Mouse (Mus musculus) limb, embryonic 14.5 days (tissue): ENCODE results near the gene Mcl1. TPM values are rescaled to one million over a fixed set of nuclear protein-coding genes. Genes with fewer than 3 reads are reported as not detected.

Source experiments
- ATAC-seq: fragments of 200-750 bp; cut with Nextera tagmentation; 2 replicates; pipeline ENCODE4 v1.8.0; 2017; ENCODE audit warnings: low read depth, moderate number of reproducible peaks, moderate TSS enrichment; ENCODE audit not compliant: low FRiP score
- DNase-seq: peaks from one replicate; pipeline ENCODE4 v3.0.0-alpha.2; 2015; ENCODE audit warnings: low spot score
- H3K27ac ChIP-seq: fragments of 300-500 bp; sonication (generic); replicated peaks from 2 replicates; pipeline ENCODE4 v1.5.1; 2014; ENCODE audit warnings: low read depth, mild to moderate bottlenecking, low read length, moderate library complexity, mixed read lengths
- H3K27me3 ChIP-seq: fragments of 300-500 bp; sonication (generic); 2 replicates; pipeline ENCODE4 v1.6.1; 2014; ENCODE audit warnings: low read length, mixed read lengths; ENCODE audit not compliant: control insufficient read depth, insufficient read depth
- H3K36me3 ChIP-seq: fragments of 300-500 bp; sonication (generic); 2 replicates; pipeline ENCODE4 v1.6.1; 2014; ENCODE audit warnings: mild to moderate bottlenecking, low read length, moderate library complexity, mixed read lengths; ENCODE audit not compliant: control insufficient read depth, insufficient read depth
- H3K4me1 ChIP-seq: fragments of 300-500 bp; sonication (generic); 2 replicates; pipeline ENCODE4 v1.6.1; 2014; ENCODE audit warnings: antibody characterized with exemption, low read length, mixed read lengths; ENCODE audit not compliant: control insufficient read depth, insufficient read depth
- H3K4me2 ChIP-seq: fragments of 300-500 bp; sonication (generic); replicated peaks from 2 replicates; pipeline ENCODE4 v1.6.1; 2014; ENCODE audit warnings: low read depth, mild to moderate bottlenecking, low read length, moderate library complexity; ENCODE audit not compliant: severe bottlenecking
- H3K4me3 ChIP-seq: fragments of 300-500 bp; sonication (generic); replicated peaks from 2 replicates; pipeline ENCODE4 v1.5.1; 2014; ENCODE audit warnings: low read length
- H3K9ac ChIP-seq: fragments of 300-500 bp; sonication (generic); 2 replicates; pipeline ENCODE4 v1.6.1; 2014; ENCODE audit warnings: mild to moderate bottlenecking, low read depth, low read length, moderate library complexity; ENCODE audit not compliant: severe bottlenecking
- H3K9me3 ChIP-seq: fragments of 300-500 bp; sonication (generic); 2 replicates; pipeline ENCODE4 v1.6.1; 2016; ENCODE audit warnings: low read length; ENCODE audit not compliant: control insufficient read depth
- POLR2A ChIP-seq: fragments of 200-500 bp; IDR thresholded peaks from 2 replicates; pipeline ENCODE4 v1.8.0; 2012; ENCODE audit warnings: inconsistent platforms, mild to moderate bottlenecking, moderate library complexity, borderline replicate concordance; ENCODE audit not compliant: insufficient read depth, insufficient read length; ENCODE audit errors: extremely low read depth
- WGBS: fragments of 180-500 bp; shearing (Covaris S2); extraction: QIAGEN DNeasy Blood & Tissue Kit; methylation state at CpG from one replicate; pipeline ENCODE4 v1.1.7; 2014; 5-methylcytosine and 5-hydroxymethylcytosine counted together
- polyA plus RNA-seq, 2 experiments: library from polyadenylated mRNA; depleted of rRNA in 1 of 2; stranded (reverse) in 1 of 2; unstranded in 1 of 2; fragments of >200 nt; fragmentation: Nextera tagmentation in 1 of 2; extraction: Ambion mirVana in 1 of 2; gene quantifications; 2 replicates each; pipeline versions ENCODE4 v1.2.1 to v1.2.3; 2012 to 2014

Gene Mcl1
- polyA plus RNA-seq, 2 experiments = 64.5 to 67.8 TPM

GRCm38 (mm10) chr3:95694808-95695703 is 36.5 kb downstream of the Mcl1 start:
- no peak for DNase-seq
- H3K9me3 ChIP-seq = no peaks in the 10 kb centered on the region
- TF ChIP-seq POLR2A = no peak
- no peak overlapping the region for H3K4me3 ChIP-seq
- ATAC-seq = no peak
- H3K4me2 ChIP-seq = no peak overlapping the region
- WGBS = 82% methylated on average over 11 of the region's 11 CpGs
- H3K36me3 ChIP-seq = no peaks in the 10 kb centered on the region
- H3K9ac ChIP-seq = no peak overlapping the region
- H3K27ac ChIP-seq = no peak overlapping the region
- H3K27me3 ChIP-seq = no peaks in the 10 kb centered on the region
- peaks cover 16% of the 10 kb centered on the region for H3K4me1 ChIP-seq

GRCm38 (mm10) chr3:95695796-95696195 is 37.2 kb downstream of the Mcl1 start:
- Histone ChIP-seq H3K9me3 (no peaks in the 10 kb centered on the region), H3K4me2 (no peak overlapping the region), H3K9ac (no peak overlapping the region), H3K4me3 (no peak overlapping the region), H3K27me3 (no peaks in the 10 kb centered on the region), H3K27ac (no peak overlapping the region), H3K4me1 (peaks cover 16% of the 10 kb centered on the region), H3K36me3 (no peaks in the 10 kb centered on the region)
- 51% methylated on average over 3 of the region's 3 CpGs for WGBS
- no peak for ATAC-seq
- TF ChIP-seq POLR2A = no peak
- no peak for DNase-seq

- H3K27me3 ChIP-seq = no peaks in the 10 kb centered on the region
- H3K4me2 ChIP-seq = no peak overlapping the region
- ATAC-seq = no peak
- WGBS = 31% methylated on average over 7 of the region's 7 CpGs
- no peak for TF ChIP-seq POLR2A
- H3K36me3 ChIP-seq = no peaks in the 10 kb centered on the region
- H3K9ac ChIP-seq = no peak overlapping the region
- no peak for DNase-seq
- H3K9me3 ChIP-seq = no peaks in the 10 kb centered on the region
- peaks cover 18% of the 10 kb centered on the region for H3K4me1 ChIP-seq
- no peak overlapping the region for H3K4me3 ChIP-seq
- no peak overlapping the region for H3K27ac ChIP-seq
Measured at GRCm38 (mm10) chr3:95696360-95696759, 37.8 kb downstream of the Mcl1 start.

DNA sequence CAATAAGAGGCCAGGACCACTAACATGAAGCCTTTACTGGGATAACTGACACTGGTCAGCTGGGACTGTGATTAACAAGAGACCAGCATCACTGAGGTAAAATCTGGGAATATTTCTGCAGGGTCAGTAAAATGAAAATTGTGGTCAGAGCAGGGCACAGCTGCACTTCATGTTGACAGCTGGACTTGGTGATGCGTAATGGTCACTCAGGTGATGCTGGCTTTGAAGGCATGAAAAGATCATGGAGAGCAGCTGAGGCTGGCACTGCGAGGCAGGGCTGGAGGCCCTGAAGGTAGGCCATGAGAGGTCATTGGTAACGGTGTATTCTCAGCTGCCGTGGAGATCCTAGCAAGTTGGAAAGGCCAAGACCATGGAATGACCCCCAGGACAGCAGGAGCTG is 39.7 kb downstream of the Mcl1 start:
- Histone ChIP-seq H3K4me3 (no peak overlapping the region), H3K4me2 (no peak overlapping the region), H3K27me3 (no peaks in the 10 kb centered on the region), H3K9ac (no peak overlapping the region), H3K9me3 (no peaks in the 10 kb centered on the region), H3K36me3 (no peaks in the 10 kb centered on the region), H3K27ac (no peak overlapping the region), H3K4me1 (peaks cover 24% of the 10 kb centered on the region)
- ATAC-seq (no peak), DNase-seq (no peak)
- TF ChIP-seq POLR2A = no peak
- WGBS = 96% methylated on average over 4 of the region's 4 CpGs

DNA sequence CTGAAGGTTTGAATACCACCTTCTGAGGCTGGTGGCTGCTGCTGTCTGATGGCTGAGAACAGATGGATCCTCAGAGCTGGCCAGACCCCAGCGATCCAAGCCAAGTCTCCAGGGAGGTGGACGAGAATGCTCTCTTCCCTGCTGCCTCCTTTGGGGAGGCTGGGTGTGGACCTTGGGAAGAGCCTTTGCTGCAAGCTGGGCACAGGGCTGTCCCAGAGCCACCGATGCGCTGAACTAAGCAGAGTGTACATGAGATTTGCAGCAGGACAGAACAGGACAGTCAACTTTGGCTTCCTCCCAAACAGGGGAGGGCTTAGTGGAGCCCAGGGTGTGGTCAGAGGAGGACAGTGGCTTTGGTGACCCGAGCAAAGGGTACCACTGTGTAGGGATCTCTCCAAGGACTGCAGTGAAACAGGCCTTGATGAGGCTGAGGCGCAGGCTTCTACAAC is 41.7 kb downstream of the Mcl1 start:
- no peak for DNase-seq
- no peak overlapping the region for H3K27ac ChIP-seq
- H3K36me3 ChIP-seq = no peaks in the 10 kb centered on the region
- ATAC-seq = no peak
- H3K4me1 ChIP-seq = peaks cover 20% of the 10 kb centered on the region
- no peaks in the 10 kb centered on the region for H3K27me3 ChIP-seq
- H3K9ac ChIP-seq = no peak overlapping the region
- H3K9me3 ChIP-seq = no peaks in the 10 kb centered on the region
- no peak overlapping the region for H3K4me3 ChIP-seq
- WGBS = 68% methylated on average over 6 of the region's 6 CpGs
- no peak for TF ChIP-seq POLR2A
- no peak overlapping the region for H3K4me2 ChIP-seq

DNA sequence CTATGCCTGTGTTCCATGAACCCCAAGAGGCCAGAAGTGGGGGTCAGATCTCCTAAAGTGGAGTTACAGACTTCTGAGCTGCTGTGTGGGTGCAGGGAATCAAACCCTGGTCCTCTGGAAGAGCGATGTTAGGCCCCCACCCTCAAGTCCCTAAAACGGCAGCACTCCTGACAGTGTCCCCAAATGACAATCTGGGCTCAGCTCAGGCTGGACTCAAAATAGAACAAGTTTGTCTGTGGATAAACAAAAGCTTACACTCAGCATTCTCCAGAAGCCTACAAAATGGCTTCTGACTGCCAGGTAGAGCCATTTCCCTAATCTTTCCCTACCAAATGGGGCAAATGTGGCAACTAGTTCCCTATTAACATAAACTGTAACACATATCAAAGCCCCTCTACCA is 42.5 kb downstream of the Mcl1 start:
- no peak overlapping the region for H3K9ac ChIP-seq
- no peak for DNase-seq
- H3K27ac ChIP-seq = peak overlapping the region; percentile 2; the same call in 1 of the 2 replicates
- H3K27me3 ChIP-seq = no peaks in the 10 kb centered on the region
- no peaks in the 10 kb centered on the region for H3K9me3 ChIP-seq
- peaks cover 13% of the 10 kb centered on the region for H3K4me1 ChIP-seq
- TF ChIP-seq POLR2A = no peak
- 80% methylated on average over 2 of the region's 2 CpGs for WGBS
- H3K36me3 ChIP-seq = no peaks in the 10 kb centered on the region
- no peak overlapping the region for H3K4me3 ChIP-seq
- H3K4me2 ChIP-seq = no peak overlapping the region
- ATAC-seq = no peak
